Comparison of ENCODE assay signal across 26 mouse cellular contexts in the genomic region with DNA sequence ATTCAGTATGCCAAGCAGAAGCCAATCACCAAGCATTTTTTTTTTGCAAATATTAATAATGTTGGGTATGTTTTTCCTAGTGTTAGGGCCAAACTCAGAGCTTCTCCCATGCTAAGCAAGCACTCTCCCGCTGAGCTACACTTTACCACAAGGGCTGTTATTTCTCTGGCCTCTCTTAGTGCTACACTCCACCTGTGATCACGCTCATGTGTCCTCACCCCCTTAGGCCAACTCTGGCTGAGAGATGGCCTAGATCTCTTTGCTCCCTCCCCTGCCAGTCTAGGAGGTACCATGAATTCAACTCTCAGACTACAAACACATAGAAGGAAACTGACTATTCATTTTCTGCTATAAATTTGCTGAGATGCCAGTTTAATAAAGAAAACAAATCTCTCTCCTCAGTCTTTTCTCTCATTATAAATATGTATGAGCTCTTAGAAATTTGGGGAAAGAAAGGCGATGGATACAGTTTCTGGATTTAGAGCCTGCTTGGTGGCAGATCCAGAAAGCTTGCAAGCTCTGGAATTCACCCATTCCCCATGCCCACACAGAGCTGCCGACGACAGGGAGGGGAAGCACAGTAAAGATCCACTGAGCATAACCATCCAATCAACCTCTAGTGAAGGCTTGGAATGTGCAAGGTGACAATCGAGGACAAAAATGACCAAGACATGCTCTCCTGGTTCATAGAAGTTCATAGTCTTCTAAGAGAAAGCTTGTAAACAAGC. TPM values are rescaled to one million over a fixed set of nuclear protein-coding genes. Genes with fewer than 3 reads are reported as not detected.
DNase-seq lines count a peak whose midpoint lies in the region; ATAC-seq and TF ChIP-seq lines count a peak whose summit lies in the region.
"Had no signal": no experiment of that assay in that cellular context is flagged by ENCODE, and none has a peak within 500 bp of the region (broad histone marks: within the 10 kb centered on the region; RNA-seq: fewer than 3 reads in every experiment).

No protein-coding gene starts in this region.

- H3K36me3 ChIP-seq in forebrain, embryonic 11.5 days (ENCODE audit: control insufficient read depth, insufficient read depth, low read length), result no peaks in the 10 kb centered on the region
- H3K36me3 ChIP-seq: hindbrain, embryonic 10.5 days; hindbrain, embryonic 15.5 days; kidney, embryonic 15.5 days; liver, embryonic 13.5 days; midbrain, embryonic 13.5 days; neural tube, embryonic 13.5 days had no signal

- TF ChIP-seq CTCF in left cerebral cortex, adult 2 months (IDR thresholded peaks at IDR 0.05), result no peak

- intact Hi-C loops in left cerebral cortex, adult 2 months (cut with DNase I), result no loop called here

- 83% methylated on average over 6 of the region's 6 CpGs for WGBS in forebrain, embryonic 11.5 days

- no peak overlapping the region for H3K9ac ChIP-seq in forebrain, embryonic 11.5 days (ENCODE audit: low read length)
- H3K9ac ChIP-seq: forebrain, embryonic 13.5 days; hindbrain, embryonic 15.5 days; kidney, embryonic 15.5 days; liver, embryonic 13.5 days; midbrain, embryonic 13.5 days; neural tube, embryonic 13.5 days had no signal

- ATAC-seq in cerebellum, adult (ENCODE audit: insufficient number of reproducible peaks, low FRiP score, low TSS enrichment), result peak; percentile 83; the same call in 1 of the 2 replicates
- ATAC-seq in forebrain, embryonic 11.5 days (replicated peaks; ENCODE audit: low FRiP score), result no peak
- no peak for ATAC-seq in inflammation-experienced regulatory T-cells, adult 6 months
- ATAC-seq: forebrain, embryonic 13.5 days; lung, postnatal 0 days; midbrain, embryonic 13.5 days had no signal

- H3K27ac ChIP-seq in left cerebral cortex, adult 2 months, result peak overlapping the region; percentile 36; the same call in 1 of the 2 replicates
- no peak overlapping the region for H3K27ac ChIP-seq in forebrain, embryonic 11.5 days (ENCODE audit: low read depth, low read length)
- H3K27ac ChIP-seq: forebrain, embryonic 13.5 days; hindbrain, embryonic 10.5 days; hindbrain, embryonic 15.5 days; kidney, embryonic 15.5 days; liver, embryonic 13.5 days; macrophage; midbrain, embryonic 13.5 days; neural tube, embryonic 13.5 days had no signal

- H3K4me1 ChIP-seq in forebrain, embryonic 11.5 days (replicated peaks; ENCODE audit: control insufficient read depth, insufficient read depth, low read length), result no peaks in the 10 kb centered on the region
- H3K4me1 ChIP-seq: forebrain, embryonic 13.5 days; hindbrain, embryonic 15.5 days; midbrain, embryonic 13.5 days had no signal

- H3K9me3 ChIP-seq in forebrain, embryonic 11.5 days (ENCODE audit: control insufficient read depth, low read length), result no peaks in the 10 kb centered on the region
- H3K9me3 ChIP-seq: forebrain, embryonic 13.5 days; hindbrain, embryonic 10.5 days; hindbrain, embryonic 15.5 days; kidney, embryonic 15.5 days; liver, embryonic 13.5 days; midbrain, embryonic 13.5 days; neural tube, embryonic 13.5 days had no signal

- no peaks in the 10 kb centered on the region for H3K27me3 ChIP-seq in forebrain, embryonic 11.5 days (ENCODE audit: control insufficient read depth, insufficient read depth, low read length)
- H3K27me3 ChIP-seq: CH12.LX; forebrain, embryonic 13.5 days; hindbrain, embryonic 15.5 days; midbrain, embryonic 13.5 days; neural tube, embryonic 13.5 days had no signal

- no peak overlapping the region for H3K4me3 ChIP-seq in left cerebral cortex, adult 2 months
- H3K4me3 ChIP-seq in forebrain, embryonic 11.5 days (ENCODE audit: low read depth, low read length), result no peak overlapping the region
- H3K4me3 ChIP-seq: erythroblast, embryonic 14.5 days; forebrain, embryonic 13.5 days; hindbrain, embryonic 10.5 days; hindbrain, embryonic 15.5 days; kidney, embryonic 15.5 days; liver, embryonic 13.5 days; midbrain, embryonic 13.5 days; neural tube, embryonic 13.5 days had no signal

- no peak for DNase-seq in cerebellum, postnatal 4 days (ENCODE audit: low spot score in 2 of 2)
- no peak for DNase-seq in left cerebral cortex, adult 2 months (ENCODE audit: extremely low spot score in 1 of 2, low spot score in 2 of 2)
- DNase-seq in left cerebral cortex, adult 8-10 months (ENCODE audit: low spot score in 2 of 2), result no peak
- peak; percentile 59 for DNase-seq in cerebellum, postnatal 10 days
- DNase-seq in forebrain, embryonic 11.5 days (ENCODE audit: low spot score), result no peak
- no peak for DNase-seq in T-cell, adult 2 months (ENCODE audit: low spot score)
- DNase-seq: adrenal gland, postnatal 10 days; kidney, adult 18-20 months; kidney, postnatal 25 days; left cerebral cortex, postnatal 4 days; liver, embryonic 13.5 days; lung, adult 18-20 months; thymus, postnatal 4 days had no signal

- no peak overlapping the region for H3K4me2 ChIP-seq in forebrain, embryonic 11.5 days (ENCODE audit: low read depth, low read length, severe bottlenecking)
- H3K4me2 ChIP-seq: forebrain, embryonic 13.5 days; hindbrain, embryonic 15.5 days; kidney, embryonic 15.5 days; liver, embryonic 13.5 days; midbrain, embryonic 13.5 days; neural tube, embryonic 13.5 days had no signal

RNA-seq across cellular contexts. Expression of a gene that starts 34.5 kb away (rescaled TPM):
- 1 to 10 TPM in 1 of 2 experiments, under 1 TPM in 1; 0.81 to 1.2 TPM for total RNA-seq in left cerebral cortex, adult 2 months (2021)
- total RNA-seq in left cerebral cortex, adult 8-10 months (2022), result 1 to 10 TPM in 2 of 4 experiments, under 1 TPM in 1, not detected in 1; 0.93 to 1.7 (median 1.4) TPM
- 2.5 and 2.6 TPM in 2 replicates for polyA plus RNA-seq in forebrain, embryonic 11.5 days (2014; fragmentation: Nextera tagmentation; extraction: Ambion mirVana)
- polyA plus RNA-seq in inflammation-experienced regulatory T-cells, adult 6 months (2017; shearing (Covaris generic)), result not detected
- total RNA-seq: CH12.LX had no signal
- polyA plus RNA-seq: erythroblast, embryonic 14.5 days; macrophage had no signal

RNA-seq across cellular contexts. Expression of a gene that starts 48.0 kb away (rescaled TPM):
- total RNA-seq in left cerebral cortex, adult 2 months (2021), result 10 to 100 TPM; 10.8 to 11.6 TPM
- total RNA-seq in left cerebral cortex, adult 8-10 months (2022), result 10 to 100 TPM in 2 of 4 experiments, 1 to 10 TPM in 2; 9.9 to 13.9 (median 11.0) TPM
- polyA plus RNA-seq in forebrain, embryonic 11.5 days (2014; fragmentation: Nextera tagmentation; extraction: Ambion mirVana), result 1.2 and 1.4 TPM in 2 replicates
- polyA plus RNA-seq in inflammation-experienced regulatory T-cells, adult 6 months (2017; shearing (Covaris generic)), result not detected
- total RNA-seq: CH12.LX, ES-E14 had no signal
- polyA plus RNA-seq: erythroblast, embryonic 14.5 days had no signal

Comparison
In these comparisons a context has a peak if more than half of its experiments do, and no peak if none do; other contexts are left out.
1. DNase-seq: peak in cerebellum, postnatal 10 days (2 of 2); none in cerebellum, postnatal 4 days (0 of 2), left cerebral cortex, adult 2 months (0 of 2), left cerebral cortex, adult 8-10 months (0 of 2), forebrain, embryonic 11.5 days (single experiment) and T-cell, adult 2 months (single experiment).